Mouse (Mus musculus) liver, postnatal 0 days (tissue): Measurements from ENCODE around the gene Mecom. TPM values are rescaled to one million over a fixed set of nuclear protein-coding genes. Genes with fewer than 3 reads are reported as not detected.

Experiments
- ATAC-seq: fragments of 200-750 bp; cut with Nextera tagmentation; 2 replicates; pipeline ENCODE4 v1.8.0; 2017; ENCODE audit warnings: mild to moderate bottlenecking, moderate library complexity
- DNase-seq: peaks from one replicate; pipeline ENCODE4 v3.0.0-alpha.2; 2016
- H3K27ac ChIP-seq: fragments of 300-500 bp; sonication (generic); 2 replicates; pipeline ENCODE4 v1.5.1; 2014; ENCODE audit warnings: antibody characterized with exemption, moderate library complexity, mild to moderate bottlenecking, low read depth
- H3K27me3 ChIP-seq: fragments of 300-500 bp; sonication (generic); 2 replicates; pipeline ENCODE4 v1.6.1; 2014; ENCODE audit warnings: low read length, control low read depth, mixed read lengths; ENCODE audit not compliant: insufficient read depth
- H3K36me3 ChIP-seq: fragments of 300-500 bp; sonication (generic); replicated peaks from 2 replicates; pipeline ENCODE4 v1.6.1; 2014; ENCODE audit warnings: mild to moderate bottlenecking, control low read depth, low read length, moderate library complexity, mixed read lengths; ENCODE audit not compliant: insufficient read depth
- H3K4me1 ChIP-seq: fragments of 300-500 bp; sonication (generic); 2 replicates; pipeline ENCODE4 v1.6.1; 2014; ENCODE audit warnings: antibody characterized with exemption, mild to moderate bottlenecking, control low read depth; ENCODE audit not compliant: insufficient read depth
- H3K4me2 ChIP-seq: fragments of 300-500 bp; sonication (generic); 2 replicates; pipeline ENCODE4 v1.6.1; 2014; ENCODE audit warnings: low read depth, mild to moderate bottlenecking, low read length, moderate library complexity, mixed read lengths
- H3K4me3 ChIP-seq: fragments of 300-500 bp; sonication (generic); 2 replicates; pipeline ENCODE4 v1.5.1; 2014; ENCODE audit warnings: low read depth, low read length
- H3K9ac ChIP-seq: fragments of 300-500 bp; sonication (generic); replicated peaks from 2 replicates; pipeline ENCODE4 v1.6.1; 2014; ENCODE audit warnings: mild to moderate bottlenecking, moderate library complexity
- H3K9me3 ChIP-seq: fragments of 300-500 bp; sonication (generic); 2 replicates; pipeline ENCODE4 v1.6.1; 2016; ENCODE audit warnings: mild to moderate bottlenecking, control low read depth, low read length, mixed read lengths
- CTCF ChIP-seq: sonication (generic); IDR thresholded peaks from 2 replicates; pipeline ENCODE4 v1.5.1; 2016; ENCODE audit warnings: antibody characterized with exemption, low read depth
- EP300 ChIP-seq: IDR thresholded peaks from 2 replicates; pipeline ENCODE4 v1.6.1; 2016; ENCODE audit warnings: antibody characterized with exemption, low read depth, mild to moderate bottlenecking
- WGBS: fragments of 180-500 bp; shearing (Covaris S2); extraction: QIAGEN DNeasy Blood & Tissue Kit; methylation state at CpG from one replicate; pipeline ENCODE4 v1.1.7; 2014; ENCODE audit not compliant: insufficient replicate concordance; 5-methylcytosine and 5-hydroxymethylcytosine counted together
- polyA plus RNA-seq: library from polyadenylated mRNA; unstranded; fragments of >200 nt; fragmentation: Nextera tagmentation; extraction: Ambion mirVana; gene quantifications from 2 replicates; pipeline ENCODE4 v1.2.1, GENCODE M21; 2015

Gene Mecom
- polyA plus RNA-seq, 1 experiment from 2014 or later, result 0.89 TPM

DNA sequence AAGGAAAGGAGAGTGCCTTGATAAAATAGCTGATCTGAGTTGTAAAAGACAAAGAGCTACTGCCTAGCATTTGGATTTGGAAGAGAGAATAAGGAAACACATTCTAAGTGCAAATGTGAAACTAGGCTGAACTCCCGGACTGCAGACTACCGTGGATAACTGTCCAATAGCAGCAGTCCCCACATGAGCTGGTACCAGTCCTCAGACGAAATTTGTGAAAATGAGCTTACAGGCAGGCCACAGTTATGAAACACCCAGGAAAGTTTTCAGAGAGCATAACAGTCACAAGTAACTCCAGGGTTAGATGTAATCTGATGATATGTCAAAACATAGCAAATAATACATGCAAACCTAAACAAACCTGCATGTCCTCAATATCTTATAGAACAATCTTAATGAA lies 217.8 kb downstream of the Mecom start:
- DNase-seq (no peak), ATAC-seq (no peak)
- Histone ChIP-seq H3K4me1 (no peaks in the 10 kb centered on the region), H3K4me2 (no peak overlapping the region), H3K36me3 (no peaks in the 10 kb centered on the region), H3K9ac (no peak overlapping the region), H3K4me3 (no peak overlapping the region), H3K27ac (no peak overlapping the region), H3K9me3 (no peaks in the 10 kb centered on the region), H3K27me3 (no peaks in the 10 kb centered on the region)
- 45% methylated on average over 3 of the region's 3 CpGs for WGBS
- no peak for TF ChIP-seq CTCF
- no peak for TF ChIP-seq EP300

DNA sequence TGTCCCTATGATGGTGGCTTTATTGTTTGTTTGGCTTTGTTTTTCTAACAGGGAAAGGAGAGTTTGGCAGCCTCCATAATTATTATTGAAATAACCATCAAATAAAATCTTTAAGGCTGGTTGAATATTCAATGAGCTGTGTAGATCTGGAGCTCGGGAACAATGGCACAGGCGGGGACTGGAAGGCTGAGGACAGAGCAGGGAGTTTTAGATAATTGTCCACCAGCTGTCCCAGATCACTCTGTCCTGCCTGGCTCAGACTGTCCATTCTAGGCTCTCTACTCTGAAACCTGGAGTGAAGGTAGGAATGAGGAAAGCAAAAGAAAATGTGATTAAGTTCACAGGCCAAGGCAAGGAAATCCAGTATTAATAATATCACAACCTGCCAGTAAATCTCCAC lies 232.9 kb downstream of the Mecom start:
- no peak overlapping the region for H3K4me3 ChIP-seq
- TF ChIP-seq CTCF, result no peak
- TF ChIP-seq EP300, result no peak

GRCm38 (mm10) chr3:30308081-30308480 lies 239.7 kb downstream of the Mecom start:
- DNase-seq (no peak), ATAC-seq (no peak)
- WGBS, result 55% methylated on average over 4 of the region's 4 CpGs
- no peak overlapping the region for H3K9ac ChIP-seq
- no peaks in the 10 kb centered on the region for H3K4me1 ChIP-seq
- no peaks in the 10 kb centered on the region for H3K9me3 ChIP-seq
- no peaks in the 10 kb centered on the region for H3K27me3 ChIP-seq
- H3K4me3 ChIP-seq, result no peak overlapping the region
- no peak overlapping the region for H3K27ac ChIP-seq
- H3K4me2 ChIP-seq, result no peak overlapping the region
- H3K36me3 ChIP-seq, result no peaks in the 10 kb centered on the region
- no peak for TF ChIP-seq EP300
- TF ChIP-seq CTCF, result peak; percentile 28

More for the DNA sequence above, 232.9 kb downstream of the Mecom start:
- Histone ChIP-seq H3K9ac (no peak overlapping the region), H3K4me1 (no peaks in the 10 kb centered on the region), H3K27ac (no peak overlapping the region), H3K27me3 (no peaks in the 10 kb centered on the region), H3K9me3 (no peaks in the 10 kb centered on the region), H3K36me3 (no peaks in the 10 kb centered on the region), H3K4me2 (no peak overlapping the region)
- 83% methylated on average over 2 of the region's 2 CpGs for WGBS
- no peak for ATAC-seq
- DNase-seq, result no peak

DNA sequence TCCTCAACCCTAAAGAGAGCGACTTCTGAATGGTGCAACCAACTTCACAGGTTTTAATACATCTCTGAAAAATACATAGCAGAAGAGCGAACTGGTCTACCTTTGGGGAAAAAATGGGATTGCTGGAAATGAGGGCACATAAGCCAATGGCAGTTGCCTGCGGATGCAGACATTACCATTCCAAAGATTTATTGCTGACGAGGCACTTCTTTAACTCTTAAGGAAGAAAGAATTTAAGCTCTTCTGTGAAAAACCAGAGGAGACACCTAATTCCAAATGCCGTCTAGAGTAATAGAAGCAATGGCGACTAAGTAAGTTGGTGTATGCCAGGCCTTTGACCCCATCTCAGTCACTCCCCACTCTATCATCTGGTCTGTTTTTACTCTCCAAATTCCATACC lies 240.2 kb downstream of the Mecom start:
- H3K9ac ChIP-seq, result no peak overlapping the region
- ATAC-seq, result no peak
- H3K4me2 ChIP-seq, result no peak overlapping the region
- no peak overlapping the region for H3K4me3 ChIP-seq
- WGBS, result 81% methylated on average over 6 of the region's 6 CpGs
- no peaks in the 10 kb centered on the region for H3K36me3 ChIP-seq
- DNase-seq, result no peak
- no peaks in the 10 kb centered on the region for H3K4me1 ChIP-seq
- no peak overlapping the region for H3K27ac ChIP-seq
- TF ChIP-seq EP300 (no peak), CTCF (no peak)
- no peaks in the 10 kb centered on the region for H3K9me3 ChIP-seq
- H3K27me3 ChIP-seq, result no peaks in the 10 kb centered on the region

- TF ChIP-seq CTCF, result no peak
- TF ChIP-seq EP300, result no peak
- DNase-seq (no peak), ATAC-seq (no peak)
- WGBS, result 58% methylated on average over 3 of the region's 3 CpGs
- Histone ChIP-seq H3K9me3 (no peaks in the 10 kb centered on the region), H3K9ac (no peak overlapping the region), H3K4me1 (no peaks in the 10 kb centered on the region), H3K4me2 (no peak overlapping the region), H3K4me3 (no peak overlapping the region), H3K27me3 (no peaks in the 10 kb centered on the region), H3K27ac (no peak overlapping the region), H3K36me3 (no peaks in the 10 kb centered on the region)
Measured at GRCm38 (mm10) chr3:30306080-30306479, 241.7 kb downstream of the Mecom start.

GRCm38 (mm10) chr3:30299460-30299859 lies 248.3 kb downstream of the Mecom start:
- H3K4me3 ChIP-seq, result no peak overlapping the region
- no peak overlapping the region for H3K9ac ChIP-seq
- DNase-seq (no peak), ATAC-seq (no peak)
- no peaks in the 10 kb centered on the region for H3K4me1 ChIP-seq
- WGBS, result 69% methylated on average over 1 of the region's 1 CpGs
- no peak overlapping the region for H3K27ac ChIP-seq
- no peak overlapping the region for H3K4me2 ChIP-seq
- no peaks in the 10 kb centered on the region for H3K36me3 ChIP-seq
- no peaks in the 10 kb centered on the region for H3K27me3 ChIP-seq
- H3K9me3 ChIP-seq, result no peaks in the 10 kb centered on the region
- TF ChIP-seq CTCF (no peak), EP300 (no peak)

DNA sequence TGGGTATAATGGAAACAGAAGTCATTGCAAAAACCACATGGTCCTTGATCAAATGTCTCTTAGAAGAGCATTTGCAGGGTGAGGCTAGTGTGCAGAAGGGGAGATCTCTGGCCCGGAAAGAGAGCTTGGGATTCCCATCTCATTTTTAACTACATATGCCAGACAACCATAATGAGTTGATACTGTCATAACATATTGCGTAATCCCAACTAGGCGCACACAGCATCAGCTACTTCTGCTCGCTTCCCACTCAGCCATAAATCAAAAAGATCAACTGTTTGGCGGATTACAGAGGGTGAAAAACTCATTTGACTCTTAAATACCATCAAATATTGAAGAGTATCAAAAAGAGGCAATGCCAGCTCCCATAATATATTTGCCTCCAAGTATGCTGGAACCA lies 253.4 kb downstream of the Mecom start:
- DNase-seq (no peak), ATAC-seq (no peak)
- Histone ChIP-seq H3K4me1 (no peaks in the 10 kb centered on the region), H3K4me2 (no peak overlapping the region), H3K27me3 (no peaks in the 10 kb centered on the region), H3K9me3 (no peaks in the 10 kb centered on the region), H3K9ac (no peak overlapping the region), H3K36me3 (no peaks in the 10 kb centered on the region), H3K4me3 (no peak overlapping the region), H3K27ac (no peak overlapping the region)
- TF ChIP-seq EP300 (no peak), CTCF (no peak)
- 66% methylated on average over 5 of the region's 5 CpGs for WGBS
